Mouse (Mus musculus): ENCODE results near the gene Lsmem1.

- TF ChIP-seq CHD2 (IDR thresholded peaks at IDR 0.05; ENCODE audit: low read depth, low read length) = no peak
- TF ChIP-seq MAFK (IDR thresholded peaks at IDR 0.05; ENCODE audit: insufficient read depth, low read depth, low read length) = no peak
- no peak for TF ChIP-seq HCFC1 (IDR thresholded peaks at IDR 0.05; ENCODE audit: borderline replicate concordance, insufficient read depth, low read length)
Measured at GRCm38 (mm10) chr12:40214888-40215876, 15.9 kb upstream of the Lsmem1 start.
